Mouse (Mus musculus): ENCODE results near the gene Tada2b. TPM values are rescaled to one million over a fixed set of nuclear protein-coding genes. Genes with fewer than 3 reads are reported as not detected.

Gene Tada2b
- polyA plus RNA-seq, 1 experiment: 8.4 TPM

DNA sequence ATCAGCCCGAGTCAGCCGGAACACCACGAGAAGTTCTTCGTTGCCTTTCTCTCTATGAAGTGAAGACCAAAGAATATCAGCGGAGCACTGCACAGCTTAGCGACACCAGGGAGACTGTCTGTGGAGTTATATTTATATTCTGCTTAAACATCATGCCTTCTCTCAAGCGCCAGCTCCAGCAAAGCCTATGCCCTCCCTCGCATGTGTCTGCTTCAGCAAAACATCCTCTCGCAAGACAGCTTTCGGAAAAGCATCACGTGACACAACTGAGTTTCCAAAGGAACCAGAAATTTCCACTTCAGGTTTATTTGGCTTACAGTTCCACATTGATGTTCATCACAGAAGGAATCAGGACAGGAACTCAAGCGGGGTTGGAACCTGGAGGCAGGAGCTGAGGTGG is 36.2 kb downstream of the Tada2b start:
- Histone ChIP-seq H3K9ac (ENCODE audit: low read depth, poor library complexity, severe bottlenecking) (no peak overlapping the region), H3K4me3 (ENCODE audit: low read depth, low read length) (no peak overlapping the region), H3K4me1 (ENCODE audit: control insufficient read depth, insufficient read depth, low read length) (no peaks in the 10 kb centered on the region), H3K9me3 (replicated peaks; ENCODE audit: control insufficient read depth, insufficient read depth, low read length, poor library complexity, severe bottlenecking) (no peaks in the 10 kb centered on the region), H3K27me3 (ENCODE audit: control insufficient read depth, insufficient read depth, low read length, poor library complexity, severe bottlenecking) (no peaks in the 10 kb centered on the region), H3K36me3 (ENCODE audit: control insufficient read depth, insufficient read depth, low read length, poor library complexity, severe bottlenecking) (no peaks in the 10 kb centered on the region), H3K27ac (ENCODE audit: insufficient read depth, low read length) (no peak overlapping the region)
- no peak for TF ChIP-seq POLR2A (IDR thresholded peaks at IDR 0.05; ENCODE audit: insufficient read depth, low read length)
- no peak for TF ChIP-seq EP300 (IDR thresholded peaks at IDR 0.05; ENCODE audit: insufficient read depth, low read depth, low read length)
- TF ChIP-seq CTCF (IDR thresholded peaks at IDR 0.05; ENCODE audit: low read depth, low read length): no peak

DNA sequence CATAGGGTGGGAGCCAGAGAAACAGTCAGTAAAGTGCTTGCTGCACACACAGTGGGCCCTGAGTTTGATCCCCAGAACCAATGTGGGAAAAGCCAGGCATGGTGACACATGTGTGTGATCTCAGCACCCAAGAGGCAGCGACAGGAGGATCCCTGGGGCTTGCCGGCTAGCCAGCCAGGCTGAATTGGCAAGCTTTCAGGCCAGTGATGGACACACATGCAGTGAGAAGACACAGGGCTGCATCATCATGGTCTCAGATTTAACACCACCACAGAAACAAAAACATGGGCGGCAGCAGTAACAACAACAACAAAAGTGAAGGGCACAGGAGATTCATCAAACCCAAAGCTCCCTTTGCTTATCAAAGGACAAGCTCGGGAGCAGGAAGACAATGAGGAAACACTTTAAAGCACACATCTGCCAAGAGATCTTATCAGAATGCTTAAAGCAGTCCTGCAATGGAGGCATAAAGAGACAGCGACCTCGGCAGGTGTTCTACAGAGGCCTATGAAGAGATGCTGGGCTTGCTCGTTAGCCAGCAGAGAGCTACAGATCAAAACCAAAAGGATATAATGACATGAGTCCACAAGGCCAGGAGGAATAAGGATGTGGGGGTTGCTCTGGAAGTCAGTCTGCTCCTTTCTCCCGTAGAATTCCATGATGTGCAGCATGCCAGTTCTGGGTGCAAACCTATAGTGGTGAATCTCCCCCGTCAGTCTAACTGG is 37.8 kb downstream of the Tada2b start:
- Histone ChIP-seq H3K27ac (ENCODE audit: insufficient read depth, low read length) (no peak overlapping the region), H3K36me3 (ENCODE audit: control insufficient read depth, insufficient read depth, low read length, poor library complexity, severe bottlenecking) (no peaks in the 10 kb centered on the region), H3K27me3 (ENCODE audit: control insufficient read depth, insufficient read depth, low read length, poor library complexity, severe bottlenecking) (no peaks in the 10 kb centered on the region), H3K4me3 (ENCODE audit: low read depth, low read length) (no peak overlapping the region), H3K9me3 (replicated peaks; ENCODE audit: control insufficient read depth, insufficient read depth, low read length, poor library complexity, severe bottlenecking) (no peaks in the 10 kb centered on the region), H3K9ac (ENCODE audit: low read depth, poor library complexity, severe bottlenecking) (no peak overlapping the region), H3K4me1 (ENCODE audit: control insufficient read depth, insufficient read depth, low read length) (no peaks in the 10 kb centered on the region)
- TF ChIP-seq EP300 (IDR thresholded peaks at IDR 0.05; ENCODE audit: insufficient read depth, low read depth, low read length) (no peak), POLR2A (IDR thresholded peaks at IDR 0.05; ENCODE audit: insufficient read depth, low read length) (no peak), CTCF (IDR thresholded peaks at IDR 0.05; ENCODE audit: low read depth, low read length) (no peak)

DNA sequence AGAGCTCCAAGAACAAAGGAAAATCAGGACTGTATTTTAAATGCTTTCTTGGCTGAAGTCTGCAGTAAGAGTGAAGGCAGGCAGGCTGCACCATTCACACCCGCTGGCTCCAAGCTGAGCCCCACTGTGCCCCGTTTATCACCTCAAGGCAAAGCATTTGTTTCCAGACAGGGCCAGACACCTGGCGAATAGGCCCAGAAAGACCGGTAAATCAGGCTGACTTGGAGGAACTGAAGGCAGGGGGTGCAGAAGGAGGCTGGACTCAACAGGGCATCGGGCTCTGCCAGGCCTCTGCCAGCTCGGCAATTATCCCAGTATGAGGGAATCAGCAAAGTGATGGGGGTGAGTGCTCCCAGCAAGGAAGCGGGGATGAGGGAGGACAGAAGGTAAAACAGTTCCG is 39.1 kb downstream of the Tada2b start:
- no peaks in the 10 kb centered on the region for H3K4me1 ChIP-seq (ENCODE audit: control insufficient read depth, insufficient read depth, low read length)
- no peaks in the 10 kb centered on the region for H3K27me3 ChIP-seq (ENCODE audit: control insufficient read depth, insufficient read depth, low read length, poor library complexity, severe bottlenecking)
- H3K36me3 ChIP-seq (ENCODE audit: control insufficient read depth, insufficient read depth, low read length, poor library complexity, severe bottlenecking): no peaks in the 10 kb centered on the region
- no peak for TF ChIP-seq EP300 (IDR thresholded peaks at IDR 0.05; ENCODE audit: insufficient read depth, low read depth, low read length)
- TF ChIP-seq POLR2A (IDR thresholded peaks at IDR 0.05; ENCODE audit: insufficient read depth, low read length): no peak
- TF ChIP-seq CTCF (IDR thresholded peaks at IDR 0.05; ENCODE audit: low read depth, low read length): no peak
- no peak overlapping the region for H3K27ac ChIP-seq (ENCODE audit: insufficient read depth, low read length)
- H3K9me3 ChIP-seq (replicated peaks; ENCODE audit: control insufficient read depth, insufficient read depth, low read length, poor library complexity, severe bottlenecking): no peaks in the 10 kb centered on the region
- H3K9ac ChIP-seq (ENCODE audit: low read depth, poor library complexity, severe bottlenecking): no peak overlapping the region
- H3K4me3 ChIP-seq (ENCODE audit: low read depth, low read length): no peak overlapping the region

GRCm38 (mm10) chr5:36444611-36445010 is 39.5 kb downstream of the Tada2b start:
- Histone ChIP-seq H3K9ac (ENCODE audit: low read depth, poor library complexity, severe bottlenecking) (no peak overlapping the region), H3K27me3 (ENCODE audit: control insufficient read depth, insufficient read depth, low read length, poor library complexity, severe bottlenecking) (no peaks in the 10 kb centered on the region), H3K9me3 (replicated peaks; ENCODE audit: control insufficient read depth, insufficient read depth, low read length, poor library complexity, severe bottlenecking) (no peaks in the 10 kb centered on the region), H3K4me3 (ENCODE audit: low read depth, low read length) (no peak overlapping the region), H3K27ac (ENCODE audit: insufficient read depth, low read length) (no peak overlapping the region), H3K36me3 (ENCODE audit: control insufficient read depth, insufficient read depth, low read length, poor library complexity, severe bottlenecking) (no peaks in the 10 kb centered on the region), H3K4me1 (ENCODE audit: control insufficient read depth, insufficient read depth, low read length) (no peaks in the 10 kb centered on the region)
- TF ChIP-seq EP300 (IDR thresholded peaks at IDR 0.05; ENCODE audit: insufficient read depth, low read depth, low read length): no peak
- no peak for TF ChIP-seq POLR2A (IDR thresholded peaks at IDR 0.05; ENCODE audit: insufficient read depth, low read length)
- TF ChIP-seq CTCF (IDR thresholded peaks at IDR 0.05; ENCODE audit: low read depth, low read length): no peak

- Histone ChIP-seq H3K9ac (ENCODE audit: low read depth, poor library complexity, severe bottlenecking) (no peak overlapping the region), H3K27me3 (ENCODE audit: control insufficient read depth, insufficient read depth, low read length, poor library complexity, severe bottlenecking) (no peaks in the 10 kb centered on the region), H3K4me3 (ENCODE audit: low read depth, low read length) (no peak overlapping the region), H3K36me3 (ENCODE audit: control insufficient read depth, insufficient read depth, low read length, poor library complexity, severe bottlenecking) (no peaks in the 10 kb centered on the region), H3K27ac (ENCODE audit: insufficient read depth, low read length) (no peak overlapping the region), H3K9me3 (replicated peaks; ENCODE audit: control insufficient read depth, insufficient read depth, low read length, poor library complexity, severe bottlenecking) (no peaks in the 10 kb centered on the region), H3K4me1 (ENCODE audit: control insufficient read depth, insufficient read depth, low read length) (no peaks in the 10 kb centered on the region)
- no peak for TF ChIP-seq CTCF (IDR thresholded peaks at IDR 0.05; ENCODE audit: low read depth, low read length)
- no peak for TF ChIP-seq POLR2A (IDR thresholded peaks at IDR 0.05; ENCODE audit: insufficient read depth, low read length)
- no peak for TF ChIP-seq EP300 (IDR thresholded peaks at IDR 0.05; ENCODE audit: insufficient read depth, low read depth, low read length)
Measured at GRCm38 (mm10) chr5:36440741-36441140, 43.3 kb downstream of the Tada2b start.

DNA sequence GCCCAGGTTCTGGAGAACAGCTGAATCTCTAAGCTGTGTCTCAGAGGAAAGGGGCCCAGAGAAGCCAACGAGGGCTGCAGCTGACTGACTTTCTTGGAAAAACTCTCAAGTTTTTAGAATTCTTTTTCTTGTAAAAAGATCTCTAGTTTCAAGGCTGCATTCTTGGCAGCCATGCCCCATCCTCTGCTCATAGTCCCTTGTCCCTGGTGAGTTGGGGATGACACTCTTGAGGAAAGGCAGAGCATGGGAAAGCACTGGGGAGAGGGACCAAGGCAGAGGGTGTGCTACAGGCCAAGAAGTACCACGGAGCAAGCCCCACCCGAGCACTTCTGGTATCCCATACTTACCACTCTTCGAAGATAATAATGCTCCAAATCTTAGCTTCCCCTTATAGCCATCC is 47.2 kb downstream of the Tada2b start:
- Histone ChIP-seq H3K4me1 (ENCODE audit: control insufficient read depth, insufficient read depth, low read length) (no peaks in the 10 kb centered on the region), H3K27me3 (ENCODE audit: control insufficient read depth, insufficient read depth, low read length, poor library complexity, severe bottlenecking) (no peaks in the 10 kb centered on the region), H3K9ac (ENCODE audit: low read depth, poor library complexity, severe bottlenecking) (no peak overlapping the region), H3K36me3 (ENCODE audit: control insufficient read depth, insufficient read depth, low read length, poor library complexity, severe bottlenecking) (no peaks in the 10 kb centered on the region), H3K9me3 (replicated peaks; ENCODE audit: control insufficient read depth, insufficient read depth, low read length, poor library complexity, severe bottlenecking) (no peaks in the 10 kb centered on the region), H3K27ac (ENCODE audit: insufficient read depth, low read length) (no peak overlapping the region), H3K4me3 (ENCODE audit: low read depth, low read length) (no peak overlapping the region)
- TF ChIP-seq EP300 (IDR thresholded peaks at IDR 0.05; ENCODE audit: insufficient read depth, low read depth, low read length): no peak
- TF ChIP-seq POLR2A (IDR thresholded peaks at IDR 0.05; ENCODE audit: insufficient read depth, low read length): no peak
- TF ChIP-seq CTCF (IDR thresholded peaks at IDR 0.05; ENCODE audit: low read depth, low read length): no peak

All from ES-Bruce4 (cell line).